Mouse (Mus musculus): ENCODE results near the gene Map1a.

GRCm38 (mm10) chr2:121296754-121297231 lies 7.4 kb downstream of the Map1a start:
- no peak for TF ChIP-seq CTCF (conservative IDR thresholded peaks at IDR 0.05; ENCODE audit: insufficient read depth, insufficient read length, low read depth, low read length)
- TF ChIP-seq POLR2A (IDR thresholded peaks at IDR 0.05; ENCODE audit: low read depth, low read length): no peak

Measured in kidney, adult 2 months (tissue).